Mouse (Mus musculus) embryonic fibroblast, embryonic 13.5 days (primary cell): ENCODE results near the gene Zfpm1.

Experiments
- CTCF ChIP-seq: IDR thresholded peaks from 2 replicates; pipeline ENCODE4 v1.5.1; 2011; ENCODE audit warnings: mild to moderate bottlenecking, control low read depth, low read length, moderate library complexity, borderline replicate concordance; ENCODE audit not compliant: insufficient read depth
- POLR2A ChIP-seq: IDR thresholded peaks from 2 replicates; pipeline ENCODE4 v1.6.1; 2011; ENCODE audit warnings: low read depth, mild to moderate bottlenecking, control low read depth, low read length, moderate library complexity

DNA sequence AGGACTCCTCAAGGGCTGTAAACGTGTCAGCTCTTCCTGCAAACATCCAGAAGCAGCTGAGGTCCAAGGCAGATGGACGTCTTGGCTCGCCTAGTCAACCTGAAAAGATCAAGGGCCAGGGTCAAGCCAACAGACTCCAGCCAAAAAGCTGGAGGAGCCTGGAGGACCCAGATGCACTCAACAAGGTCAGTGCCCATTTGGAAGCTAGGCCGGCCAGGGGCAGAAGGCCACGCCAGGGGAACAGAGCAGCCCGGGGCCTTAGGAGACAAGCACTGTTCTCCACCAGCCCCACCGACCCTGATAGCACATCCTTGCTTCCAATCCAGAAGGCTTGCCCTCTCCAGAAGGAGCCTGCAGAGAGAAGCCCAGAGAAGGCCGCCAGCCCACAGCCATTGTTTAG, 16.4 kb upstream of the Zfpm1 start:
- TF ChIP-seq POLR2A (no peak), CTCF (no peak)
